Mouse (Mus musculus) neural tube, embryonic 13.5 days (tissue): Measurements from ENCODE around the gene Trim28. TPM values are rescaled to one million over a fixed set of nuclear protein-coding genes. Genes with fewer than 3 reads are reported as not detected.

ENCODE experiments used
- ATAC-seq: fragments of 200-750 bp; cut with Nextera tagmentation; 2 replicates; pipeline ENCODE4 v1.8.0; 2017; ENCODE audit warnings: low read depth, mild to moderate bottlenecking, moderate TSS enrichment, moderate library complexity
- H3K27ac ChIP-seq: fragments of 300-500 bp; sonication (generic); replicated peaks from 2 replicates; pipeline ENCODE4 v1.5.1; 2015; ENCODE audit warnings: moderate library complexity, mild to moderate bottlenecking, inconsistent platforms
- H3K27me3 ChIP-seq: fragments of 300-500 bp; sonication (generic); 2 replicates; pipeline ENCODE4 v1.6.1; 2015; ENCODE audit warnings: mild to moderate bottlenecking, inconsistent platforms
- H3K36me3 ChIP-seq: fragments of 300-500 bp; sonication (generic); 2 replicates; pipeline ENCODE4 v1.6.1; 2015; ENCODE audit warnings: mild to moderate bottlenecking, inconsistent platforms
- H3K4me1 ChIP-seq: fragments of 300-500 bp; sonication (generic); replicated peaks from 2 replicates; pipeline ENCODE4 v1.6.1; 2015; ENCODE audit warnings: inconsistent platforms
- H3K4me2 ChIP-seq: fragments of 300-500 bp; sonication (generic); 2 replicates; pipeline ENCODE4 v1.6.1; 2015; ENCODE audit warnings: inconsistent platforms, mild to moderate bottlenecking, moderate library complexity
- H3K4me3 ChIP-seq: fragments of 300-500 bp; sonication (generic); 2 replicates; pipeline ENCODE4 v1.5.1; 2015; ENCODE audit warnings: mild to moderate bottlenecking, inconsistent platforms
- H3K9ac ChIP-seq: fragments of 300-500 bp; sonication (generic); 2 replicates; pipeline ENCODE4 v1.6.1; 2015; ENCODE audit warnings: moderate library complexity, mild to moderate bottlenecking, inconsistent platforms
- H3K9me3 ChIP-seq: fragments of 300-500 bp; sonication (generic); 2 replicates; pipeline ENCODE4 v1.6.1; 2016; ENCODE audit warnings: inconsistent platforms
- WGBS: fragments of 180-500 bp; shearing (Covaris S2); methylation state at CpG from one replicate; pipeline ENCODE4 v1.1.7; 2015; 5-methylcytosine and 5-hydroxymethylcytosine counted together
- polyA plus RNA-seq: library from polyadenylated mRNA; unstranded; fragments of >200 nt; fragmentation: Nextera tagmentation; extraction: Ambion mirVana; gene quantifications from 2 replicates; pipeline ENCODE4 v1.2.1, GENCODE M21; 2015

The Trim28 gene
- polyA plus RNA-seq, 1 experiment from 2014 or later, result 229 TPM

DNA sequence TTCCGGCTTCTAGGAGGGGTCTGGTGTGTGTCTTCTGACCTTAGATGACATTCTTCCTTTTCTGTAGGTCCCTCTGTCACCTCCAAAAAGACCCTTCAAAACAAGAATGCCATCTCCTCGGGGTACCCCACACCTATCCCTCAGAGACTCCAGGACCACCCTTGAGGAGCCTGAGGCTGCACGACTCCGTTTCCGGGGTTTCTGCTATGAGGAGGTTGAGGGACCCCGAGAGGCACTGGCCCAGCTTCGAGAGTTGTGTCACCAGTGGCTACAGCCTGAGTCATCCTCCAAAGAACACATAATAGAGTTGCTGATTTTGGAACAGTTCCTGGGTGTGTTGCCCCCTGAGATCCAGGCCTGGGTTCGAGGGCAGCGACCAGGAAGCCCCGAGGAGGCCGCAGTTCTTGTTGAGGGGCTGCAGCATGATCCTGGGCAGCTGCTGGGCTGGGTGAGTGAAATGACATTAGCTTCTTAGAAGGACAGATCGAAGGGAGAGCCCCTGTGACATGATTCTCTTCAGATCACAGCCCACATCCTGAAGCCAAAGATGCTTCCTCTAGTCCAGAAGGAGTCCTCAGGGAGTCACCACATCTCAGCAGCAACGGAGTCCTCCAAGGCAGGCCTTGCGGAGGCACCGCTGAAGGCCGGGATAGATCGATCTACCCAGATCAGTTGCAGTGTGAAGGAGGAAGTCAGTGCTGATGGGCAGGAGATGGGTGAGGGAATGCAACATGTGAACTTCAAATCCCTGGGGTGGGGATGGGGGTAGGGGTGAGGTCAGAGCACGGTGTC is 19.8 kb upstream of the Trim28 start:
- Histone ChIP-seq H3K4me2 (peak overlapping the region; percentile 69), H3K4me3 (peak overlapping the region; percentile 60), H3K27me3 (no peaks in the 10 kb centered on the region), H3K27ac (peak overlapping the region; percentile 97; the same call in 1 of the 2 replicates), H3K36me3 (peaks cover 15% of the 10 kb centered on the region; the same call in 1 of the 2 replicates), H3K4me1 (peaks cover 19% of the 10 kb centered on the region), H3K9ac (peak overlapping the region; percentile 74), H3K9me3 (no peaks in the 10 kb centered on the region)
- 78% methylated on average over 18 of the region's 18 CpGs for WGBS
- ATAC-seq, result no peak

GRCm38 (mm10) chr7:12979776-12980175 is 19.1 kb upstream of the Trim28 start:
- Histone ChIP-seq H3K4me2 (no peak overlapping the region), H3K9ac (no peak overlapping the region), H3K4me3 (no peak overlapping the region), H3K27ac (no peak overlapping the region), H3K9me3 (no peaks in the 10 kb centered on the region), H3K27me3 (no peaks in the 10 kb centered on the region), H3K4me1 (peaks cover 19% of the 10 kb centered on the region), H3K36me3 (peaks cover 15% of the 10 kb centered on the region; the same call in 1 of the 2 replicates)
- no peak for ATAC-seq
- 37% methylated on average over 6 of the region's 6 CpGs for WGBS

GRCm38 (mm10) chr7:12980291-12980690 is 18.6 kb upstream of the Trim28 start:
- H3K27ac ChIP-seq, result no peak overlapping the region
- peaks cover 19% of the 10 kb centered on the region for H3K4me1 ChIP-seq
- WGBS, result 79% methylated on average over 7 of the region's 7 CpGs
- H3K4me3 ChIP-seq, result no peak overlapping the region
- H3K27me3 ChIP-seq, result no peaks in the 10 kb centered on the region
- H3K36me3 ChIP-seq, result peaks cover 15% of the 10 kb centered on the region; the same call in 1 of the 2 replicates
- no peak overlapping the region for H3K9ac ChIP-seq
- ATAC-seq, result no peak
- H3K9me3 ChIP-seq, result no peaks in the 10 kb centered on the region
- H3K4me2 ChIP-seq, result no peak overlapping the region

DNA sequence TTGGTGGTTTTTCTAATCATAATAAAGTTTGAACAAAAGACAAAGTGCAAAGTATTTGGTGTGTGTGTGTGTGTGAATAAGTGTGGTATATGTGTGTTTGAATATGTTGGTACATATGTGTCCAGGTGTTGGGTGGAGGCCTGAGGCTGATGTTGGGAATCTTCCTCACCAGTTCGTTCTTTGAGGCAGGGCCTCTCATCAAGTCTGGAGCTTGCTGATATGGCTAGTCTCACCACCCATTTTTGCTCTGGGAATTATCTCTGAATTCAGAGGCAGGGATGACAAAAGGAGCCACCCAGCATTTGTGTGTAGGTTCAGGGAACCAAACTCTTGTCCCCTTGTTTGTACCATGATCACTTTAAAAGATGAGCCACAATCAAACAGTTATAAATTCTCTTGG is 13.2 kb upstream of the Trim28 start:
- Histone ChIP-seq H3K36me3 (peaks cover 15% of the 10 kb centered on the region; the same call in 1 of the 2 replicates), H3K27ac (no peak overlapping the region), H3K4me1 (no peaks in the 10 kb centered on the region), H3K4me3 (no peak overlapping the region), H3K9ac (no peak overlapping the region), H3K27me3 (no peaks in the 10 kb centered on the region), H3K4me2 (no peak overlapping the region), H3K9me3 (no peaks in the 10 kb centered on the region)
- WGBS, result 74% methylated on average over 1 of the region's 1 CpGs
- no peak for ATAC-seq

- Histone ChIP-seq H3K4me3 (no peak overlapping the region), H3K27ac (no peak overlapping the region), H3K9me3 (no peaks in the 10 kb centered on the region), H3K9ac (no peak overlapping the region), H3K27me3 (no peaks in the 10 kb centered on the region), H3K4me2 (no peak overlapping the region), H3K36me3 (peaks cover 9% of the 10 kb centered on the region; the same call in 1 of the 2 replicates), H3K4me1 (no peaks in the 10 kb centered on the region)
- WGBS, result 90% methylated on average over 8 of the region's 8 CpGs
- no peak for ATAC-seq
These were observed 12.0 kb upstream of the Trim28 start for GRCm38 (mm10) chr7:12986906-12987305.

- Histone ChIP-seq H3K4me3 (no peak overlapping the region), H3K9ac (no peak overlapping the region), H3K36me3 (0 out of 2 replicates have a peak, but pooled peaks cover 3% of the 10 kb centered on the region), H3K27me3 (no peaks in the 10 kb centered on the region), H3K9me3 (no peaks in the 10 kb centered on the region), H3K4me1 (no peaks in the 10 kb centered on the region), H3K27ac (no peak overlapping the region), H3K4me2 (no peak overlapping the region)
- WGBS, result 86% methylated on average over 8 of the region's 8 CpGs
- ATAC-seq, result no peak
These were observed 11.3 kb upstream of the Trim28 start for GRCm38 (mm10) chr7:12987409-12988189.

DNA sequence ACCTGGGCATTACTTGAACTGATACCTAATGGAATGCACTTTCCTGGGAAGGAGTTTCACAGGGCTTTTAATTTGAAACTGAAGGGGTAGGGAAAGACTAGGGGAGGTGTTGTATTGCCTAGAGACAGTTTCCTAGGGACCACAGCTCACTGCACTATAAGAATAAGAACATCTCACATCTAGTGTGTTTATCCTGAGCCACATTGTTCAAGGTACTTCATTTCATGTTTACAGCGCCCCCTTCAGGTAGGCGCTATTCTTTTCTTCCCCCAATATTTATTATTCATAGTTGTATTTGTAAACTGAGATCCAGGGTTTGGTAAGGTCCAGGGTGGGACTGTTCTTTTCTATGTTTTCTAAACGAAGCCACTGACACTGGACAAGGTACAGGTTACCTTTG is 6.7 kb upstream of the Trim28 start:
- Histone ChIP-seq H3K4me1 (no peaks in the 10 kb centered on the region), H3K4me3 (no peak overlapping the region), H3K9me3 (no peaks in the 10 kb centered on the region), H3K9ac (no peak overlapping the region), H3K4me2 (no peak overlapping the region), H3K27ac (no peak overlapping the region), H3K27me3 (no peaks in the 10 kb centered on the region; the same call in 1 of the 2 replicates), H3K36me3 (no peaks in the 10 kb centered on the region)
- ATAC-seq, result no peak
- 6% methylated on average over 3 of the region's 3 CpGs for WGBS

GRCm38 (mm10) chr7:12993148-12993547 is 5.8 kb upstream of the Trim28 start:
- Histone ChIP-seq H3K36me3 (no peaks in the 10 kb centered on the region), H3K27me3 (no peaks in the 10 kb centered on the region; the same call in 1 of the 2 replicates), H3K4me1 (no peaks in the 10 kb centered on the region), H3K4me3 (no peak overlapping the region), H3K4me2 (no peak overlapping the region), H3K27ac (no peak overlapping the region), H3K9me3 (no peaks in the 10 kb centered on the region), H3K9ac (no peak overlapping the region)
- ATAC-seq, result no peak
- 92% methylated on average over 10 of the region's 10 CpGs for WGBS

DNA sequence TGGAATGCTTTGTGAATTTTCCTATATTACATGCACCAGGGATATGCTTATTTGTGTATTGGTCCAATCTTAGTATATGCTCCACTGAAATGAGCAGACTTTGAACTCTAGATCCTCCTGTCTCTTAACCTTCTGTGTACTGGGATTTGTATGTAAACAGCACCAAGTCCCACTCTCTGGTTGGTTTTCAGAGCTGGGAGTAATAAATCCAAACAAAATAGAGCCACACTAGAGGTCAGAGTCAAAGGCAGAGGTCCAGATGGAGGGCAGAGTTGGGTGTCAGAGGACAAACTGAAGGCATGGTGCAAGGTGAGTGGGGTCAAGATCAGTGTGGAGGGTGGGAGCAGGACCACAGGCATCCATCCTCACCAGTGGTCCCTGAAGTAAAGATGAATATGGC is 3.1 kb upstream of the Trim28 start:
- Histone ChIP-seq H3K4me2 (no peak overlapping the region), H3K4me1 (no peaks in the 10 kb centered on the region), H3K4me3 (no peak overlapping the region), H3K36me3 (no peaks in the 10 kb centered on the region), H3K27me3 (no peaks in the 10 kb centered on the region; the same call in 1 of the 2 replicates), H3K9ac (no peak overlapping the region), H3K9me3 (no peaks in the 10 kb centered on the region), H3K27ac (no peak overlapping the region)
- no peak for ATAC-seq

GRCm38 (mm10) chr7:12997230-12997629 is 1.7 kb upstream of the Trim28 start:
- ATAC-seq, result no peak
- H3K4me1 ChIP-seq, result no peaks in the 10 kb centered on the region
- H3K4me3 ChIP-seq, result no peak overlapping the region
- H3K27me3 ChIP-seq, result no peaks in the 10 kb centered on the region; the same call in 1 of the 2 replicates
- no peaks in the 10 kb centered on the region for H3K36me3 ChIP-seq
- no peaks in the 10 kb centered on the region for H3K9me3 ChIP-seq
- H3K4me2 ChIP-seq, result no peak overlapping the region
- no peak overlapping the region for H3K27ac ChIP-seq
- 68% methylated on average over 5 of the region's 5 CpGs for WGBS
- H3K9ac ChIP-seq, result no peak overlapping the region

DNA sequence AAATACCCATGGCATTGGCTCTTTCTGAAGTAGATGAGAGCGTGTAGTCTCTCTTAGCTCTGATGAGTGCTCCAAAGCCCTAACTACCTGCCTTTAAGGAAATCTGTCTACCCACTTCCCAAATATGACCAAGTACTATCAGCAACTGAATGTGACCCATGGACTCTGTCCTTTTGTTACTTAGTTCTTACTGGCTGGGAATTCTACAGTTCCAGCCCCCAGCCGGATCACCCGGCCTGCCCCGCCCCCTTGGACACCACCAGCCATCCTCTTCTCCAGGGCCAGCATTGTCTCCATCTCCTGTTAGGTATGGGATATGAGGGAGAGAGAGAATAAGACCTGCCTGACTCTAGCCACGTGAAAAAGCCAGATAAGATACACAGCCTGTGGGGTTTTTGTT is 861 bp upstream of the Trim28 start, which contains the start of gene Slc27a5:
TSS of gene Slc27a5 (minus strand) at position 140 of the 400 bp plus-strand sequence.
- Histone ChIP-seq H3K9ac (no peak within 1 kb of the TSS), H3K27ac (no peak within 1 kb of the TSS), H3K27me3 (no peaks in the 10 kb centered on the region), H3K36me3 (no peaks in the 10 kb centered on the region), H3K4me1 (no peaks in the 10 kb centered on the region), H3K4me2 (no peak within 1 kb of the TSS), H3K4me3 (no peak within 1 kb of the TSS), H3K9me3 (no peaks in the 10 kb centered on the region)
- no peak for ATAC-seq
- WGBS, result 84% methylated on average over 5 of the region's 5 CpGs

DNA sequence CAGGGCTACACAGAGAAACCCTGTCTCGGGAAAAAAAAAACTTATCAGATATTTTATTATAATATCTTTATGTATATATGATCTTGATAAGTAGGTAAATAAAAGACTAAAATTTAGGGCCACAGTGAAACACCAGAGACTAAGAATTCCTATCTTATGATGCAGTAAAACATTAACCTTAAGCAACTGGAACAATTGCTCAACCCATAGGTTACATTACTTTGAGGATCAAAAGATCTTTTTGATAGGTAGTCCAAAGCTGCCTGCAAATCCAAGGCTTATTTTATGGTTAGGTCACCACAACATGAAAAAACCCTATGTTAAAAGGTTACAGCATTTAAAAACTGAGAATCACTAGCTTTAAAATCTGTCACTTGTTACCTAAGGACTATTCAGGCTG is 2.7 kb downstream of the Trim28 start:
- no peaks in the 10 kb centered on the region for H3K27me3 ChIP-seq
- no peak overlapping the region for H3K4me2 ChIP-seq
- peaks cover 7% of the 10 kb centered on the region; the same call in 1 of the 2 replicates for H3K4me1 ChIP-seq
- H3K9me3 ChIP-seq, result no peaks in the 10 kb centered on the region
- WGBS, result 59% methylated on average over 1 of the region's 1 CpGs
- H3K27ac ChIP-seq, result no peak overlapping the region
- H3K9ac ChIP-seq, result no peak overlapping the region
- peaks cover 31% of the 10 kb centered on the region for H3K36me3 ChIP-seq
- H3K4me3 ChIP-seq, result no peak overlapping the region
- ATAC-seq, result no peak
